Mouse (Mus musculus) central nervous system, embryonic 14 days (tissue): ENCODE results near the gene Pramel5. TPM values are rescaled to one million over a fixed set of nuclear protein-coding genes. Genes with fewer than 3 reads are reported as not detected.

Source experiments
- polyA plus RNA-seq: library from polyadenylated mRNA; depleted of rRNA; stranded (reverse); fragments of >200 nt; gene quantifications from 2 replicates; pipeline ENCODE4 v1.2.3, GENCODE M21; 2012; rRNA removed

Pramel5 gene
- polyA plus RNA-seq: not detected in 2 replicates

GRCm38 (mm10) chr4:144280388-144280787 lies at the start of gene Pramel5:
Gene Pramel5, minus strand, starts transcription at chr4:144280488.

GRCm38 (mm10) chr4:144329949-144330348 lies 49.7 kb upstream of the Pramel5 start, which contains the start of gene Gm13128:
Gene Gm13128, plus strand, starts transcription at chr4:144330249.

Other genes with a start within 250 kb of the Pramel5 start
- gene Pramel4, start 221.4 kb downstream of the Pramel5 start, polyA plus RNA-seq: not detected in 2 replicates
- gene Gm13102, start 174.0 kb downstream of the Pramel5 start, polyA plus RNA-seq: not detected in 2 replicates
- gene Oog3, start 117.8 kb downstream of the Pramel5 start, polyA plus RNA-seq: not detected in 2 replicates
- not detected in 2 replicates for gene Oog2, start 89.8 kb downstream of the Pramel5 start, polyA plus RNA-seq
- gene C87977, start 67.2 kb downstream of the Pramel5 start, polyA plus RNA-seq: not detected in 2 replicates
- not detected in 2 replicates for gene Gm13128, start 49.8 kb upstream of the Pramel5 start, polyA plus RNA-seq
- not detected in 2 replicates for gene Gm13119, start 77.5 kb upstream of the Pramel5 start, polyA plus RNA-seq
- not detected in 2 replicates for gene Pramef20, start 97.4 kb upstream of the Pramel5 start, polyA plus RNA-seq
- 0.19 TPM in 1 of 2 replicates, not detected in the other for gene Pramef12, start 128.0 kb upstream of the Pramel5 start, polyA plus RNA-seq
- gene 1700012P22Rik, start 158.3 kb upstream of the Pramel5 start, polyA plus RNA-seq: 0.08 and 0.09 TPM in 2 replicates
- gene Gm9944, start 172.8 kb upstream of the Pramel5 start, polyA plus RNA-seq: not detected in 2 replicates
- not detected in 2 replicates for gene Aadacl3, start 183.3 kb upstream of the Pramel5 start, polyA plus RNA-seq
- not detected in 2 replicates for gene 9430007A20Rik, start 239.3 kb upstream of the Pramel5 start, polyA plus RNA-seq